Mouse (Mus musculus): ENCODE results near the gene Josd1.
A peak's percentile ranks its signal among the peaks of the same experiment; 100 is the strongest.

The Josd1 gene

DNA sequence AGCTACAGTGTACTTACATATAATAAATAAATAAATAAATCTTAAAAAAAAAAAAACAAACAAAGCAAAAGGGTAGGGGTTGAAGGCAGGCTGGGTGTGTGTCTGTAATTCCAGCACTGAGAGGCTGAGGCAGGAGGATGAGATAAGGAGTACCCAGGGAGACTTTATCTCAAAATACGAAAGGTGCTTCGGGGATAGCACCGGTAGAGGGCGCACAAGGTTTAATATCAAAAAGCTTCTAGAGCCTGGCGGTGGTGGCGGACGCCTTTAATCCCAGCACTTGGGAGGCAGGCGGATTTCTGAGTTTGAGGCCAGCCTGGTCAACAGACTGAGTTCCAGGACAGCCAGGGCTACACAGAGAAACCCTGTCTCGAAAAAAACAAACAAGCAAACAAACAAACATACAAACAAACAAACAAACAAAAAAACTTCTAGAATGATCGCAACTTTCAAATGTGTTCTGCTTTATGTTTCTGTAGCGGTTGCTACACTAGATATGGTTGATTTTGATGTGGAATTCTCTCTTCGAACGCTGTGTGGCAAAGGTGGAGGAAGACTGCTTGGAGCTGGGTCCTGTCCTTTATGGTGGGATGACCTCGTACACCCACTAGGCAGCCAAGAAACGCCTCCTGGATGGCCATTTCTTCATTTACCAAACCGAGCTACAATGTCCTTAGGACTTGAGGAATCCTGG, 29.7 kb downstream of the Josd1 start:
- DNase-seq, result peak; percentile 88 to 96

DNA sequence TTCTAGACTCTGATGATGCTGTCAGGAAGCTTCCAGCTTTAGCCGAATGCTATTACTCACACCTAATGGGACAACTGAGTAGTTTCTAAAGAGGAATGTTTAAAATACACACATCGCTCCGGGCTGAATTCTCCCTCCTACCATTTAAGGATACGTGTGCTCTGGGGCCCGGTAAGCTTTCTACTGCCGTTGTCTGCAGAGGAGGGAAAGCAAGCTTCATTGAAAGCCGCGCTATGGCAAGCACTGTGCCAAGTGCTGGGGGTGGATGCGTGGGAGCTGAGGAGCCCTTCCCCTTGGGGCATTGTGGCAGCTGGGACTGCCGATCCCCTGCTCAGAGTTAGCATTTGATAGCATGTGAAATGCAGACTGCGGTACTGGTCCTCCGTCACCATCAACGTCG, 31.3 kb downstream of the Josd1 start:
- DNase-seq, result no peak

DNA sequence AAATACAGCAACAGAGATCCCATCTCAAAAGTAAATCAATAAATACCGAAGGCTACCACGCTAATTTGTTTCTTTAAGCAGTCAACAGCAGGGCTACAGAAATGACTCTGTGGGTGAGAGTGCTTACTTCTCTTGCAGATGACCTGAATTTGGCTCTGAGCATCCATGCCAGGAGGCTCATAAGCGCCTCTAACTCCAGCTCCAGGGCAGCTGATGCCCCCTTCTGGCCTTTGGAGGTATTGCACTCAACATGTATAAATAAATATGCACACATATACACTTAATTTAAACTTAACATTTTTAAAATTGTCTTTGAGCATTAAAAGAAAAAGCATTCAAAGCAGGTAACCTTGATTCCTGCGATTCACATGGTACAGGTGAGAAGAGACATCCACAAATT, 36.2 kb downstream of the Josd1 start:
- DNase-seq, result peak in 1 of 2 experiments; percentile 14

DNA sequence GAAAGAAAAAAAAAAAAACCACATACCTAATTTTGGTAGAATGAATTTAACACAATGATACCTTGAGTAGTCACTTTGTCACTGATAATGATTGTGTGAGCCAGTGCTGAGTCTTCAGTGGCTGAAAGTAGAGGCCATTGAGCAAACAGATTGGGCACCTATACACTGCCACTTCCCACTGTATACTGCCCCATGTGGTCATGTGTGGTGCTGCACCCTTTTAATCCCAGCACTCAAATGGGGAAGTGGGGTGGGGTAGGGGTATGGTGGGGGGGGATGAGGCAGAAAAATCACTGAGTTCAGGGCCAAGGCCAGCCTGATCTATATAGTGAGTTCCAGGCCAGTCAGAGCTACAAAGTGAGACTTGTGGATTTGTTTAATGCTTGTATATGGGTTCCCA, 37.1 kb downstream of the Josd1 start:
- peak in 1 of 2 experiments; percentile 58 for DNase-seq

DNA sequence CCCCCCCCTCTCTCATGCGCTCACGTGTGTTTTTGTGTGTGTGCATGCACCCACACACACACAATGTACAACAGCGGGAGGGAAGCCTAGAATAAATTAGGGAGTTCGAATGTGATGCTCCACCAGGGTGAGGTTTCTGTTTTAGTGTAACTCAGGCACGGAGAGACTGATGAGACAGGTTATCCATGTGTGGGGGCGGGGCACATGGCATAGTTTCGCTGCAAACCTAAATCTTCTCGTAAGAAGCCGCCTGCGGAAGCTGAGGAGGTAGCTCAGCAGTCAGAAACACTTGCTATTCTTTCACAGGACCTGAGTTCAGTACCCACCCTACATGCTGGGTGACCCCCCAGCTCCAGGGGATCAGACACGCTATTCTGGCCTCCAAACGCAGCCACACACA, 39.6 kb downstream of the Josd1 start:
- no peak for DNase-seq

DNA sequence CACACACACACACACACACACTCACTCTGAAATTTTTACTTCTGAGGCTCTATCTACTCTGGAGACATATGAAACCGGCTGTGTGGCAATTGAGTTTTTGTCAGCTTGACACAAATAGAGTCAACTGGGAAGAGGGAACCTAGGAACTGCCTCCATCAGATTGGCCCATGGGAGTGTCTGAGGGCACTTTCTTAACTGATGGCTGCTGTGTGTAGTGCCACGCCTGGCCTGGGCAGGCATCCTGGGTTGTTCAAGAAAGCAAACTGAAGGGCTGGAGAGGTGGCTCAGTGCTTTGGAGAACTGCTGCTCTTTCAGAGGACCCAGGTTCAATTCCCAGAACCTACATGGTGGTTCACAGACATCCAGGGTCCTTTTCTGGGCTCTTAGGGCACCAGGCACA, 42.2 kb downstream of the Josd1 start:
- DNase-seq, result no peak

DNA sequence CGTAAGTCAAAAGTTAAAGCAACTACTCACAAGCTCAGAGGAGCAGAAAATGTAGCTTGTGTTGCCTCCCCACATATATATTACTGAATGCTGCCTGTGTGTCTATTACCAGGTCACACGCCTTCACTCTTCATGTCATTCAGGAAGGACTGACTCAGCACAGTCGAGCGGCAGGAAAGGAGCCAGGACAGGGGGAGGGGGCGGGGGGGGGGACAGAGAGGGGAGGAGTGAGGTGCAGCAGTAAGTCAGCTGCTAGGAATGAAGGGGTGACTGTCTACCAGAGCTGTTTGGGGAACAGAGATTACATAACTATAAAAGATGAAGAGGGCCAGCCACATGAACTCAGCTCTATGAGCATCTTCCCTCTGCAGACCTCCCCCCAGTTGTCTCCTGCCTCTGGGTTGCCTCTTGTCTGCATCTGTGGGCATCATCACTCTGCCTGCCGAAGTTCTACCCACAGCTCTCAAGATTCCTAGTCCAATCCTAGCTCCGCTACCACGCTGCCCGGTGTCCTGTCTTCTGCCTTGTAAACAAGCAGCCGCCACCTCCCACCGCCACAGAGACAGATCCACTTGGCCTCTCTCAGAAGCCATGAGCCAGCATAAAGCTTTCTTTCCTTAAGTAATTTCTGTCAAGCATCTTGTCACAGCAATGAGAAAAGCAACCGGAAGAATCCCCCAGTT, 46.4 kb downstream of the Josd1 start:
- no peak for DNase-seq

DNA sequence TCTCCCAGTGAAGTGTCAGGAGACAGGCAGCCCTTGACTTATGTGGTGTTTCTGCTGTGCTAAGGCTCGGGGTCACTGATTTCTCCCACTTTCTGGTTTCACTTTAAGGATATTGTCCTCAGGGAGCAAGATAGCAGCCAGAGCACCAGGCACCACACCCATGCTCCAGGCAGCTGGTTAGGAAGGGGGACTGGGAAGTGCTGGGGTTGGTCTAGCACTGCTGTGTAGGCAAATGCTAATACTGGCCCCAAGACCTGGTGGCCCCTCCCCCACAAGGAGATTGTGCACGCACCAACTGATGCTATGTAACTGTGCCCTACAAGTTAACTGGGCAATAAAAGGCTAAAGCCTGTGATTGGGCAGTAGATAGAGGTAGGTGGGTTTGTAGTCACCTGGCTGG, 57.2 kb downstream of the Josd1 start:
- DNase-seq, result peak in 1 of 2 experiments; percentile 7

Measured in kidney, postnatal 25 days (tissue).